Mouse (Mus musculus): Measurements from ENCODE around the gene Chchd6.

- TF ChIP-seq GATA1 (IDR thresholded peaks at IDR 0.05; ENCODE audit: borderline replicate concordance, low read length) (no peak), FLI1 (IDR thresholded peaks at IDR 0.05; ENCODE audit: low read length) (no peak)
Measured at GRCm38 (mm10) chr6:89420756-89421155, 174.7 kb downstream of the Chchd6 start.

Measured in megakaryocyte, embryonic 14.5 days (primary cell).